Mouse (Mus musculus) CD4-positive, CD25-positive, alpha-beta regulatory T cell, adult 2 months (primary cell): Measurements from ENCODE around the gene Nexn.

ENCODE experiments used
- DNase-seq: peaks from one replicate; pipeline ENCODE4 v3.0.0-alpha.2; 2012; ENCODE audit warnings: low read depth, low spot score

Gene Nexn

DNA sequence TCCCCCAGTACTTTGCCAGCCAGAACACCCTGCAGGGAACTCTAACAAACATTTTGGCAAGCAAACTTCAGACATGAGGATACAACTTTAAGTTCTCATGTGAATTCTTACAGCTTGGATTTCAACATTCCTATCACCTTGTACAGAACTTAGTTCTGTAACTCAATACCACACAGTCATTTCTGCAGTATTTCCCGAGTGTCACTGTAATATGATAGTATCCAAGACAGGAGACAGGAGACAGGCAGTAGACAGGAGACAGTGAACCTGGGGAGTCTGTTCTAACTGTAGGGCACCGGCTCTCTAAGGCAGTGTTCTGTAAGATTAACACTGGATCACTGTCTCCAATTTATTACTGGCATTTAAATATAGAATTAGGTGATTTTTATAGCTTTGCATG, 12.3 kb upstream of the Nexn start:
- no peak for DNase-seq

GRCm38 (mm10) chr3:152277912-152278311, 11.8 kb upstream of the Nexn start:
- DNase-seq, result no peak

GRCm38 (mm10) chr3:152276935-152277334, 10.8 kb upstream of the Nexn start:
- DNase-seq, result no peak

GRCm38 (mm10) chr3:152275008-152275407, 8.9 kb upstream of the Nexn start:
- no peak for DNase-seq

DNA sequence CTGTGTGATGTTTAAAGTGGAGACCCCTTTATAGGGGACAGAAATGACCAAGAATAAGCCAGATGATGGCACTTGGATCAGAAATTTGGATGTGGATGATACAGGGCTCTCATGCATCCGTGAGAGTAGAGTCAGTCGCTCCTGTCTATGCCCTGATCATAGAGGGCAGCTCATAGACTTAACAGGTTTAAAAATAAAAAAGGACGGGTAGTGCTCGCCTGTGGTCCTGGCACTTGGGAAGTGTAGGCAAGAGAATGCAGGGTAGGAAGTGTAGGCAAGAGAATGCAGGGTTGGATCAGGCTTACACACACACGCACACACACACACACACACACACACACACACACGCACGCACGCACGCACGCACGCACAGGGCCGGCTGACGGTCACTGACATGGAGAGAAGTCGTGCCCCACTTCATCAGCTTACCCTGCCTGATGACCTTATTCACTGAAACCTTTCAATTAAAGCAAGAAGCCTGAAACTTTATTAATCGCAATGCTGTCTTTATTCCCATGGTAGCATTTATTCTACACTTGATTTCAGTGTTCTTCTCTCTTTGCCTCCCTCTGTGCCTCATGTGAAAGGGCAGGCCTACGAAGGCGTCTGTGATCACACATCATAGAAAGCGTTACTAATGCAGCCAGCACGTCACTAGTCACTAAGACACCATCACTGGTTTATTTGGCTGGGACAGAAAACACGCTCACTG, 7.0 kb upstream of the Nexn start:
- no peak for DNase-seq

DNA sequence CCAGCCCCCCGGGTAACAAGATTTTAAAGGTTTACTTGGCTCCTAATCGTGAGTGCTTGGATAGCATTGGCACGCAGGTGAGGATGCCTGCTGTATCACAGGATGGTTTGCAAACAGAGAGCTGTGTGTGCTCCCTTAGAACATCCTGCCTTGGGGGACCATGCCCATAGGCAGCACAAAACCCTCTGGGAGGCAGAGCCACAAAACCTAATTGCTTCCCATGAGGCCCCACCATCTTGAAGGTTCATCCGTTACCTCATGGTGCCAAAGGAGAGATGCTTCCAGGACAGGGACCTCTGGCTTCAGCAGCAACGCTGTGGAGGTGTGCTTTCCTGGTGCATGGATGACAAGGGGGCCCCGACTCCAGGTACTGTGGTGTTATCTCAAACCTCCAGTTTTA, 5.7 kb upstream of the Nexn start:
- no peak for DNase-seq

- DNase-seq, result no peak
These were observed 5.0 kb upstream of the Nexn start for GRCm38 (mm10) chr3:152271071-152271710.

DNA sequence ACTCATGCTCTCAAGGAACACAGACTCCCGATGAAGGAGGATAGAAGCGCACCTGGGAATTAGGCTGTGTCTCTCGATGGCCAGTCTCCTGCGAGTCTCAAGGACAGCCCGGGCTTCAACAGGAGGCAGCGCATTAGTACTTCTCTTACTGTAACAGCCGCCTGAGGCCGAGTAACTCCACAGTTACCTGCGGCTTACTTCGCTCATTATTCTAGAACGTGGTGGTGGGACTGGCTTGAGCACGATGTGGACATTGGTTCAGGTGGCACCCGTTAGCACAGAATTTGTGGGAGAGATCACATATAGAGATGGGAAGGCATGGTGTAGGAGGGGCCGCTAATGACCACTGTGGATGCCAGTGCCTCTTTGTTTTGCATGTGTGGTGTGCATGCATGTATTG, 1.9 kb upstream of the Nexn start:
- no peak for DNase-seq

DNA sequence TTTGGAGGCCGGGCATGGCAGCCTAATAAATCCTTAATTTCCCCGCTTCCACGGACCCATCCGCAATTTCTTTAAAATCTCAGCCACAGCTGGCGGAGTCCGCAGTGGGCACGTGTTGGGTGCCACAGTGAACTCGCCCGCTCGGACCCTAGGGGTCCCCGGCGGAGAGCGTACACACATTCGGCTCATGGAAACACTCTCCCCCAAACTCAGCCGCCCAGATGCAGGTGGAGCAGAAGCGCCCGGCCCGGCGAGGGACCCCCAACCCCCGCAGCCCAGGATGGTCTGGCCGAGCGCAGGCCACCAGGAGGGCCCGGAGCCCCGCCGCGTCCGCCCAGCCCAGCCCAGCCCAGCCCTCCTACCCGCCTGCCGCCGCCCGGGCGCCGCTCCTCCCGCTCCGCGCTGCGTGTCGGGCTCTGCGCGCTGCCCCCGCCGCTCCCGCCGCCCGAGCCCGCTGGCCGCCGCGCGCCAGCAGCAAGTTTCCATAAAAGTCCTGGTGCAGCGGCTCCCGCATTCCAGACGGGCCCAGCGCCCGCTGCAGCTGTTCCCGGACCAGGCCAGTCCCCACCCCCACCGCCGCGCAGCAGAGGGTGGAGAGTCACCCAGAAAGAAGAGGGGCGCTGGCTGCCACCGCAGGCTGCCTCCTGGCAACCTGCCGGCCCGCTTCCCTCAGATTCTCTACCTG, 657 bp downstream of the Nexn start:
- peak; percentile 6 for DNase-seq

DNA sequence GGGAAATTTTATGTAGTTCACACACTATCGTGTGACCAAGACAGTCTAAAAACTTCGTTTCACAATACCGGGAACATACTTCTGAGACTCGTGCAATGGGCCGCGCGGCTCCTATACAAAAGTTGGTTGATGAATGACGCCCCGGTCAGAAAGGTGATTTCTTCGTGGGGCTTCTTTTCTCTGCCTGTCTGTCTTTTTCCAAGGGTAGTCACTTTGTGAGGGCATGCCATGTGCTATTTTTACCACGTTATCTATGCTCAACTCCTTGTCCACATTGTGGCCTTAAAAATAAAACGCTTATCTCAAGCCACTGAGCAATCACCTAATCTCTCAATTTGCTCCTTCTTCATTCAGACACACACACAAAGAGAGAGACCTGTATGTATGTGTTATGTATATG, 1.3 kb downstream of the Nexn start:
- no peak for DNase-seq

DNA sequence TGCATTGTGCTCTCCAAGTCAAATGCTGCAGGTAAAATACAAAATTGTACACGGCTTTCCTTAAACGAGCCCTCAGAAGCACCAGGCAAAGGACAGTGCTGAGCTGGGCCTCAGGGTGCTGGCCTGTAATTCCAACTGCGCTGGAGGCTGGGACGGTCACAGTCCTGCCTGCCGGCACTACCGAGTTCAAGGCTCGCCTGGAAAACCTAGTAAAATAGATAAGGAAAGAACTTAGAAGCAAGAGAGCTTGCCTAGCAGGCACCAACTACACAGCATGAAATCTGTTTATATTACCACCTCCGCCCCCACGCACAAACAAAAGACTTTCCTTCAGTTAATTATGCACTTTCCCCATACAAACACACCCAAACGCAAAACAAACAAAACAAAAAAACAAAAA, 1.8 kb downstream of the Nexn start:
- no peak for DNase-seq

- DNase-seq, result no peak
These were observed 4.2 kb downstream of the Nexn start for GRCm38 (mm10) chr3:152261948-152262347.

GRCm38 (mm10) chr3:152261436-152261835, 4.7 kb downstream of the Nexn start:
- DNase-seq, result no peak

DNA sequence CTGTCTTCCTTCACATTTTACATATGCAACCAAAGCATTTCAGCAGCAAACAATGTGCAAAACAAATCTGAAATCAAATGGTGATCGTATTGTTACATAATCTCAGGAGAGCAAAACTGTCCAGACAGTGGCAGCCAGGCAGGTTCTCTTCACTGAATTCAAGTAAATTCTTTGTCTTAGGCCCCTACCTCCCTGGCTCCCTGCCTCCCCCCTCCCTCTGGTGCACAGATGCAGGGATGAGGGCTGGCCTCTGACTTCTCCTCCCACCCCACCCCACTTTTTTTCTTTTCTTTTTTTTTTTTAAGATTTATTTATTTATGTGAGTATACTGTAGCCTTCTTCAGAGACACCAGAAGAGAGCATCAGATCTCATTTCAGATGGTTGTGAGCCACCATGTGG, 5.8 kb downstream of the Nexn start:
- no peak for DNase-seq

DNA sequence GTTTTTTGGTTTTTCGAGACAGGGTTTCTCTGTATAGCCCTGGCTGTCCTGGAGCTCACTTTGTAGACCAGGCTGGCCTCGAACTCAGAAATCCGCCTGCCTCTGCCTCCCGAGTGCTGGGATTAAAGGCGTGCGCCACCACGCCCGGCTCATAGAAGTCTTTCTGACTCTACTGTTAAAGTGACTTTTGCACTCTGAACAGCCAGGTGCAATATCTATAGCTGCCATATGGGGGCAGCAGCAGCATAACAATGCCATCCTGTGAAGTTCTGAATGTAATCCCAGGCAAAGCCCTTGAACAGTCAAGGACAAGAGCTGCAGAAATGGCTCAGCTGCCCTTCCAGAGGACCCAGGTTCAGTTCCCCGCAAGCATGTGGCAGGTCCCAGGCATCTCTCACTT, 6.7 kb downstream of the Nexn start:
- DNase-seq, result peak; percentile 77

GRCm38 (mm10) chr3:152257528-152257927, 8.6 kb downstream of the Nexn start:
- no peak for DNase-seq

- no peak for DNase-seq
These were observed 15.7 kb downstream of the Nexn start for GRCm38 (mm10) chr3:152250487-152250886.

DNA sequence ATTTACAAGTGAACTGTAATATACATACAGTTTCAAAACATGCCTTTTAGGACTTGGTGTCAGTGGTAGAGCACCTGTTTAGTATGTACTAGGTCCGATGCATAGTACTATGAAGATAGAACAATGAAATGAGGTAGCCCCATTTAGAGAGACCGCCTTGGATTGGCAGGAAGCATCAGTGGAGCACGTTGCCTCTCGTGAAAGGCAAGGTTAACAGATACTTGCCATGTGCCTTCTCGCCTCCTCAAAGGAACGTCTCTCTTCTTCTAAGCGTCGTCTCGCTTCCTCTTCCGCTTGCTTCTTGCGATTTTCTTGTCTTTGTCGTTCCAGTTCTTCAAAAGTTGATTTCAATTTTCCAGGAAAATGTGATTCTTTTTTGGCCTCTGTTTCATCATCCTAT, 18.4 kb downstream of the Nexn start:
- DNase-seq, result no peak

DNA sequence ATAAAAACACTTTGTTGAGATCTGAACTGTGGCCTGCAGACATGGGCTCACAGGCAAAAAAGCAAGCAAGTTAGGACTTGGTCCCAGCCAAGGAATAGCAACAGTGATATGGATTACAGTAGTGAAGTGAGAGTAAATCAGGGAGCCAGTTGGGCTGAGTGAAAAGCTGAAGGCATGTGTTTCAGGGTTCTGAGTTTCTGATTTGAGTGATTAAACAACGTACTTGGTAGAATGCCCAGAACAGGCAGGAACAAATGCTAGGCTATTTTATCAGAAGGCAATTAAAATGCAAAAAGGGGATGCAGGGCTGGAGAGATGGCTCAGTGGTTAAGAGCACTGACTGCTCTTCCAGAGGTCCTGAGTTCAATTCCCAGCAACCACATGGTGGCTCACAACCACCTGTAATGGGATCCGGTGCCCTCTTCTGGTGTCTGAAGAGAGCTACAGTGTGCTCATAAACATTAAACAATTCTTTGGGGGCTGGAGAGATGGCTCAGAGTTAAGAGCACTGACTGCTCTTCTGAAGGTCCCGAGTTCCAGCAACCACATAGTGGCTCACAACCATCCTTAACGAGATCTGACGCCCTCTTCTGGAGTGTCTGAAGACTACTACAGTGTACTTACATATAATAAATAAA, 20.8 kb downstream of the Nexn start:
- DNase-seq, result no peak

DNA sequence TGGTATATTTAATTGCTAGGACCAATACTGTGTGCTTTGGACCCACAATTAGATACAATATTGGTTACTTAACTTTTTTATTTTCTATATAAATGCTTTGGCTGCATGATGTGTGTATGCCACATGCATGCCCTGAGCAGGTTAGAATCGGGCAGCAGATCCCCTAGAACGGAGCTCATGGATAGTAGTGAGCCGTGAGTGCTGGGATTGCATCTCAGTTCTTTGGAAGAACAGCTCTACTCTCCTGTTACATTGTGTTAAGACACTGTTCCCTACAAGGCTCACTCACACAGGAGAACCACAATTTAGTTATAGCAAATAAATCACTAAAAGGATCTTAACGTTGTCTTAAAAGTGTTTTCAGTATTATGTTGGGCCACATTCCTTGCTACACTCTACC, 22.8 kb downstream of the Nexn start:
- no peak for DNase-seq

DNA sequence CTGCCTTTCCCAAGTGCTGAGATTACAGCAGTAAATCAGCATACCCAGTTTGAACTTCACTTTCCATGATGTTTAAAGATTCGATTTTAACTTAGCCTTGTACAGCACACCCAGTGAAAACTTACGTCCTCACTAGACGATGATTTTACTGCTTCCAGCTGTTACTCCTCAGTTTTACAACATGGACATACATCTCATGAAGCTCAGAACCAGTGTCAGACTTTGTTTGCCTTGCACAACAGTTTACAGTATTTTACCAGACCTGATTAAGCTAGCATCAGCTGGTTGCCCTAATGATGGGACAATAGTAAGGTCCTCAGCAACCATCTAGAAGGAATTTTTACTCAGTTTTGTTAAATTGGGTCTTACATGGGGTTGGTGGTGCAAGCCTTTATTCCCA, 25.1 kb downstream of the Nexn start:
- no peak for DNase-seq

GRCm38 (mm10) chr3:152239592-152239991, 26.6 kb downstream of the Nexn start:
- no peak for DNase-seq

DNA sequence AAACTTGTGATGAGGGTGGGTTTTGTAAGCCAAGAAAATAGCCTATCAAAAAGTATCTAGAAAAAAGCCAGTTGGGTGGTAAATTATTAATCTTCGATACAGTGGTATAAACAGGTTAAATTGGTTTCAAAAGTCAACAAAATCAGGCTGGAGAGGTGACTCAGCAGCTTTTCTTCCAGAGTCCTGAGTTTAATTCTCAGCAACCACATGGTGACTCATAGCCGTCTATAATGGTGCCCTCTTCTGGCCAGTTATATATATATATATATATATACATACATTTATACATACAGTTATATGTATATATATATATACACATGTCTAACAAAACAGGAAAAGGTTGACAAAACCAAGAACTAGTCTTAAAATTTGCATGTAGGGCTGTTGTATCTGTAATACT, 27.3 kb downstream of the Nexn start:
- DNase-seq, result peak; percentile 33
